Mouse (Mus musculus): ENCODE results near the gene Klrd1.

DNA sequence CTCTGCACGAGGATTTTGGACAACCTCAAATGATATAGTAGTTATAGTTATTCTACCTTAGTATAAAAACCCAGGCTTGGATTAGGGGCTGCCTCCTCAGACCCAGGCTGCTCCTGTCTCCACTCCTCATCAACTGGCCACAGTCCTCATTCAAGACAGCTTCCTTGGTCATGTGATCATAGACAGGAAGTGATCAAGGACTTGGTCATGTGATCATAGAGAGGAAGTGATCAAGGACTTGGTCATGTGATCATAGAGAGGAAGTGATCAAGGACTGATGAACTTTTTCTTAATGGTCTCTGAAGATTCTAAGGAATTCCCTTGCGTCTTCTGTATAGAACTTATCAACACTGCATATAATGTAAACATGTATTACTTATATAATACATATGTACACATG, 44.3 kb upstream of the Klrd1 start:
- TF ChIP-seq CTCF (IDR thresholded peaks at IDR 0.05; ENCODE audit: extremely low read depth, insufficient read depth, insufficient read length, insufficient replicate concordance): no peak
- TF ChIP-seq POLR2A (IDR thresholded peaks at IDR 0.05; ENCODE audit: low read depth, low read length): no peak

Measured in spleen, adult 2 months (tissue).